25 mouse cellular contexts compared by ENCODE assay signal in the genomic region with DNA sequence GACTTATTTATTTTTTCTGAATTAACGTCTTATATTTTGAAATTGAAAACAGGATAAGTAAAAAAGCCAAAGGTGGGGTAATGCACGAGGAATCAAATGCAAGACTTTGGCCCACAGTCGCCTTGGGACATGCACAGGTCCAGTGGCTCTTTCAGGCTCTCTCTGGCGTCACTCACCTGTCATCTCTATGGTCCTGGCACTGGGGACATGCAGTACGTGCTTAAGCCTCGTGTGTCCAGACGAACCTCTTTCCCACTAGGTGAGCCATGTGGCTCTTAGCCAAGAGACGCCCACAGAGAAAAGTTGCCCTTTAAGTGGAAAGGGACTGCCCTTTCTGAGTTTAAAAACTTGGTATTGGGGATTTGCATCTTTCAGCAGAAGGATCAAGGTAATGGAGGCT. TPM values are rescaled to one million over a fixed set of nuclear protein-coding genes. Genes with fewer than 3 reads are reported as not detected.
DNase-seq lines count a peak whose midpoint lies in the region; ATAC-seq and TF ChIP-seq lines count a peak whose summit lies in the region.
"Had no signal": no experiment of that assay in that cellular context is flagged by ENCODE, and none has a peak within 500 bp of the region (broad histone marks: within the 10 kb centered on the region; RNA-seq: fewer than 3 reads in every experiment).

No protein-coding gene starts in this region.

- TF ChIP-seq POLR2A in liver, adult 2 months (IDR thresholded peaks at IDR 0.05; ENCODE audit: extremely low read depth, insufficient read depth, low read length) = no peak

- no peaks in the 10 kb centered on the region for H3K9me3 ChIP-seq in liver, embryonic 11.5 days (ENCODE audit: control insufficient read depth, low read length)
- H3K9me3 ChIP-seq in liver, postnatal 0 days (ENCODE audit: low read length) = no peaks in the 10 kb centered on the region
- H3K9me3 ChIP-seq: embryonic facial prominence, embryonic 10.5 days; embryonic facial prominence, embryonic 12.5 days; forebrain, embryonic 13.5 days; forebrain, embryonic 15.5 days had no signal

- no peaks in the 10 kb centered on the region for H3K79me2 ChIP-seq in liver, adult 2 months (ENCODE audit: control insufficient read depth, insufficient read depth, low read length)

- H3K27me3 ChIP-seq in liver, adult 2 months (ENCODE audit: control insufficient read depth, insufficient read depth, low read length) = no peaks in the 10 kb centered on the region
- H3K27me3 ChIP-seq in liver, embryonic 11.5 days (replicated peaks; ENCODE audit: control insufficient read depth, insufficient read depth, low read length) = peaks cover 7% of the 10 kb centered on the region; the same call in 1 of the 2 replicates
- H3K27me3 ChIP-seq in liver, postnatal 0 days (ENCODE audit: insufficient read depth, low read length) = no peaks in the 10 kb centered on the region
- H3K27me3 ChIP-seq: forebrain, embryonic 15.5 days had no signal

- no peak for TF ChIP-seq EP300 in liver, postnatal 0 days (IDR thresholded peaks at IDR 0.05; ENCODE audit: low read depth)

- intact Hi-C loops in gastrocnemius, adult 2 months (cut with DNase I) = no loop called here

- no peaks in the 10 kb centered on the region for H3K36me3 ChIP-seq in liver, adult 2 months (ENCODE audit: control insufficient read depth, insufficient read depth, low read length)
- H3K36me3 ChIP-seq in liver, embryonic 11.5 days (ENCODE audit: control insufficient read depth, insufficient read depth, low read length) = no peaks in the 10 kb centered on the region
- H3K36me3 ChIP-seq in liver, postnatal 0 days (replicated peaks; ENCODE audit: insufficient read depth, low read length) = no peaks in the 10 kb centered on the region
- H3K36me3 ChIP-seq: embryonic facial prominence, embryonic 10.5 days; embryonic facial prominence, embryonic 12.5 days; forebrain, embryonic 15.5 days had no signal

- no peak overlapping the region for H3K4me2 ChIP-seq in liver, embryonic 11.5 days
- H3K4me2 ChIP-seq in liver, postnatal 0 days (ENCODE audit: low read depth, low read length) = no peak overlapping the region
- H3K4me2 ChIP-seq: embryonic facial prominence, embryonic 12.5 days; forebrain, embryonic 13.5 days; forebrain, embryonic 15.5 days had no signal

- 36% methylated on average over 8 of the region's 8 CpGs for WGBS in liver, adult 2 months
- WGBS in liver, embryonic 11.5 days = 76% methylated on average over 8 of the region's 8 CpGs
- WGBS in liver, postnatal 0 days (ENCODE audit: insufficient replicate concordance) = 73% methylated on average over 8 of the region's 8 CpGs

- no peak for TF ChIP-seq CTCF in liver, adult 2 months (IDR thresholded peaks at IDR 0.05; ENCODE audit: low read depth, low read length)
- no peak for TF ChIP-seq CTCF in liver, postnatal 0 days (IDR thresholded peaks at IDR 0.05; ENCODE audit: low read depth)
- TF ChIP-seq CTCF in gastrocnemius, adult 2 months (IDR thresholded peaks at IDR 0.05) = no peak

- H3K4me3 ChIP-seq in liver, adult 2 months (ENCODE audit: insufficient read depth, low read depth, low read length) = no peak overlapping the region
- no peak overlapping the region for H3K4me3 ChIP-seq in liver, embryonic 11.5 days (ENCODE audit: low read depth, low read length)
- H3K4me3 ChIP-seq in liver, postnatal 0 days (ENCODE audit: low read depth, low read length) = no peak overlapping the region
- no peak overlapping the region for H3K4me3 ChIP-seq in gastrocnemius, adult 2 months
- H3K4me3 ChIP-seq: embryonic facial prominence, embryonic 10.5 days; embryonic facial prominence, embryonic 12.5 days; forebrain, embryonic 13.5 days; forebrain, embryonic 15.5 days had no signal

- no peaks in the 10 kb centered on the region for H3K4me1 ChIP-seq in liver, adult 2 months (ENCODE audit: control insufficient read depth, insufficient read depth, low read length)
- no peaks in the 10 kb centered on the region for H3K4me1 ChIP-seq in liver, embryonic 11.5 days (replicated peaks; ENCODE audit: control insufficient read depth, insufficient read depth, low read length)
- H3K4me1 ChIP-seq in liver, postnatal 0 days (ENCODE audit: insufficient read depth) = peaks cover 10% of the 10 kb centered on the region
- H3K4me1 ChIP-seq: embryonic facial prominence, embryonic 10.5 days; embryonic facial prominence, embryonic 12.5 days; forebrain, embryonic 13.5 days; forebrain, embryonic 15.5 days had no signal

- H3K27ac ChIP-seq in liver, adult 2 months (replicated peaks; ENCODE audit: insufficient read depth, low read depth, low read length) = no peak overlapping the region
- H3K27ac ChIP-seq in liver, embryonic 11.5 days (ENCODE audit: low read depth, low read length) = no peak overlapping the region
- peak overlapping the region; percentile 66 for H3K27ac ChIP-seq in liver, postnatal 0 days (ENCODE audit: low read depth)
- no peak overlapping the region for H3K27ac ChIP-seq in gastrocnemius, adult 2 months
- H3K27ac ChIP-seq: embryonic facial prominence, embryonic 10.5 days; embryonic facial prominence, embryonic 12.5 days; forebrain, embryonic 13.5 days; forebrain, embryonic 15.5 days had no signal

- H3K9ac ChIP-seq in liver, adult 2 months (ENCODE audit: low read depth, low read length) = no peak overlapping the region
- no peak overlapping the region for H3K9ac ChIP-seq in liver, embryonic 11.5 days (ENCODE audit: low read depth, low read length)
- H3K9ac ChIP-seq in liver, postnatal 0 days (replicated peaks) = no peak overlapping the region
- H3K9ac ChIP-seq: embryonic facial prominence, embryonic 12.5 days; forebrain, embryonic 13.5 days; forebrain, embryonic 15.5 days; forebrain, postnatal 0 days had no signal

- DNase-seq in adrenal gland, postnatal 14 days = peak; percentile 52
- no peak for DNase-seq in adrenal gland, postnatal 25 days
- peak; percentile 30 for DNase-seq in liver, adult 2 months (ENCODE audit: extremely low read depth, low read depth, low spot score)
- DNase-seq in liver, embryonic 11.5 days (ENCODE audit: low spot score) = no peak
- DNase-seq in liver, postnatal 0 days = peak; percentile 69
- no peak for DNase-seq in liver
- peak; percentile 38 for DNase-seq in gonadal fat pad, adult 2 months (ENCODE audit: low read depth)
- DNase-seq in gastrocnemius, adult 2 months = no peak
- DNase-seq: adrenal gland, adult 8-10 months; cerebellum, adult 11-12 months; cerebellum, adult 2 months; cerebellum, adult 9-10 months; cerebellum, postnatal 10 days; cerebellum, postnatal 25 days; forebrain, postnatal 0 days had no signal

- ATAC-seq in liver, embryonic 11.5 days (replicated peaks; ENCODE audit: low FRiP score) = no peak
- peak; percentile 70 for ATAC-seq in liver, postnatal 0 days
- ATAC-seq: forebrain, embryonic 13.5 days; forebrain, embryonic 15.5 days; forebrain, postnatal 0 days had no signal

RNA-seq across cellular contexts. Expression of gene Ffar4, which starts 7.5 kb away (rescaled TPM):
- 10.8 and 24.9 TPM in 2 replicates for total RNA-seq in adrenal gland, postnatal 14 days (2021)
- 3.9 and 12.9 TPM in 2 replicates for total RNA-seq in adrenal gland, postnatal 25 days (2021)
- 0.09 and 0.13 TPM in 2 replicates for total RNA-seq in liver, adult 2 months (2014; rRNA removed)
- 0.58 and 0.83 TPM in 2 replicates for polyA plus RNA-seq in liver, adult 2 months (2012; rRNA removed)
- 1.1 TPM in 2 replicates for polyA plus RNA-seq in liver, embryonic 11.5 days (2014; fragmentation: Nextera tagmentation; extraction: Ambion mirVana)
- 4.3 and 8.8 TPM in 2 replicates for polyA plus RNA-seq in liver, postnatal 0 days (2015; fragmentation: Nextera tagmentation; extraction: Ambion mirVana)
- polyA plus RNA-seq in gonadal fat pad, adult 2 months (2012; rRNA removed) = 31.8 and 39.8 TPM in 2 replicates
- total RNA-seq in gastrocnemius, adult 2 months (2021) = not detected
- total RNA-seq: MEL had no signal
- polyA plus RNA-seq: C2C12; cerebellum, adult 2 months; cortical plate, adult 2 months; embryonic facial prominence, embryonic 10.5 days; embryonic facial prominence, embryonic 12.5 days; forebrain, embryonic 11.5 days; forebrain, embryonic 13.5 days had no signal

RNA-seq across cellular contexts. Expression of gene Cep55, which starts 34.5 kb away (rescaled TPM):
- 8.1 and 8.9 TPM in 2 replicates for total RNA-seq in adrenal gland, postnatal 14 days (2021)
- total RNA-seq in adrenal gland, postnatal 25 days (2021) = 3.7 and 7.4 TPM in 2 replicates
- total RNA-seq in liver, adult 2 months (2014; rRNA removed) = 0.18 and 0.60 TPM in 2 replicates
- 0.05 TPM in 1 of 2 replicates, not detected in the other for polyA plus RNA-seq in liver, adult 2 months (2012; rRNA removed)
- 16.0 and 16.7 TPM in 2 replicates for polyA plus RNA-seq in liver, embryonic 11.5 days (2014; fragmentation: Nextera tagmentation; extraction: Ambion mirVana)
- 3.0 and 3.3 TPM in 2 replicates for polyA plus RNA-seq in liver, postnatal 0 days (2015; fragmentation: Nextera tagmentation; extraction: Ambion mirVana)
- polyA plus RNA-seq in gonadal fat pad, adult 2 months (2012; rRNA removed) = 0.39 and 0.66 TPM in 2 replicates
- total RNA-seq in gastrocnemius, adult 2 months (2021) = not detected

RNA-seq across cellular contexts. Expression of gene Rbp4, which starts 35.7 kb away (rescaled TPM):
- 36.1 and 432 TPM in 2 replicates for total RNA-seq in adrenal gland, postnatal 14 days (2021)
- 11.1 and 46.2 TPM in 2 replicates for total RNA-seq in adrenal gland, postnatal 25 days (2021)
- total RNA-seq in liver, adult 2 months (2014; rRNA removed) = 2,479 and 2,762 TPM in 2 replicates
- polyA plus RNA-seq in liver, adult 2 months (2012; rRNA removed) = 5,105 and 5,134 TPM in 2 replicates
- polyA plus RNA-seq in liver, embryonic 11.5 days (2014; fragmentation: Nextera tagmentation; extraction: Ambion mirVana) = 1,416 and 1,448 TPM in 2 replicates
- 7,568 and 8,084 TPM in 2 replicates for polyA plus RNA-seq in liver, postnatal 0 days (2015; fragmentation: Nextera tagmentation; extraction: Ambion mirVana)
- polyA plus RNA-seq in gonadal fat pad, adult 2 months (2012; rRNA removed) = 276 and 604 TPM in 2 replicates
- total RNA-seq in gastrocnemius, adult 2 months (2021) = 1 to 10 TPM; 1.1 to 1.7 TPM
- total RNA-seq: MEL had no signal

RNA-seq across cellular contexts. Expression of gene Pde6c, which starts 43.2 kb away (rescaled TPM):
- 1.2 TPM in 1 of 2 replicates, not detected in the other for total RNA-seq in adrenal gland, postnatal 14 days (2021)
- total RNA-seq in adrenal gland, postnatal 25 days (2021) = not detected in 2 replicates
- 1.0 and 2.1 TPM in 2 replicates for total RNA-seq in liver, adult 2 months (2014; rRNA removed)
- 0.09 TPM in 1 of 2 replicates, not detected in the other for polyA plus RNA-seq in liver, adult 2 months (2012; rRNA removed)
- polyA plus RNA-seq in liver, embryonic 11.5 days (2014; fragmentation: Nextera tagmentation; extraction: Ambion mirVana) = 2.4 and 4.0 TPM in 2 replicates
- polyA plus RNA-seq in liver, postnatal 0 days (2015; fragmentation: Nextera tagmentation; extraction: Ambion mirVana) = 24.7 and 28.2 TPM in 2 replicates
- not detected in 2 replicates for polyA plus RNA-seq in gonadal fat pad, adult 2 months (2012; rRNA removed)
- total RNA-seq in gastrocnemius, adult 2 months (2021) = not detected
- total RNA-seq: adrenal gland, adult 8-10 months; ES-E14; forebrain, postnatal 0 days; MEL had no signal
- polyA plus RNA-seq: C2C12; embryonic facial prominence, embryonic 10.5 days; embryonic facial prominence, embryonic 12.5 days; embryonic facial prominence, embryonic 14.5 days; forebrain, embryonic 11.5 days; forebrain, embryonic 13.5 days had no signal

RNA-seq across cellular contexts. Expression of gene Myof, which starts 46.0 kb away (rescaled TPM):
- 17.2 and 20.7 TPM in 2 replicates for total RNA-seq in adrenal gland, postnatal 14 days (2021)
- total RNA-seq in adrenal gland, postnatal 25 days (2021) = 28.3 and 29.8 TPM in 2 replicates
- 2.1 TPM in 2 replicates for total RNA-seq in liver, adult 2 months (2014; rRNA removed)
- 0.48 and 0.60 TPM in 2 replicates for polyA plus RNA-seq in liver, adult 2 months (2012; rRNA removed)
- polyA plus RNA-seq in liver, embryonic 11.5 days (2014; fragmentation: Nextera tagmentation; extraction: Ambion mirVana) = 3.0 and 4.4 TPM in 2 replicates
- polyA plus RNA-seq in liver, postnatal 0 days (2015; fragmentation: Nextera tagmentation; extraction: Ambion mirVana) = 1.6 and 1.7 TPM in 2 replicates
- 41.2 and 51.6 TPM in 2 replicates for polyA plus RNA-seq in gonadal fat pad, adult 2 months (2012; rRNA removed)
- total RNA-seq in gastrocnemius, adult 2 months (2021) = 1 to 10 TPM; 4.7 to 6.4 TPM

Comparison
In these comparisons a context has a peak if more than half of its experiments do, and no peak if none do; other contexts are left out.
1. DNase-seq: peak in adrenal gland, postnatal 14 days (single experiment), liver, adult 2 months (single experiment), liver, postnatal 0 days (single experiment) and gonadal fat pad, adult 2 months (single experiment); none in adrenal gland, postnatal 25 days (single experiment), liver, embryonic 11.5 days (single experiment), liver (single experiment) and gastrocnemius, adult 2 months (single experiment).